Mouse (Mus musculus): ENCODE data around the gene Dlg5. TPM values are rescaled to one million over a fixed set of nuclear protein-coding genes. Genes with fewer than 3 reads are reported as not detected.
A peak's percentile ranks its signal among the peaks of the same experiment; 100 is the strongest.

Dlg5 gene
- total RNA-seq, 2 experiments from 2014 or later = 6.8 to 8.0 TPM

DNA sequence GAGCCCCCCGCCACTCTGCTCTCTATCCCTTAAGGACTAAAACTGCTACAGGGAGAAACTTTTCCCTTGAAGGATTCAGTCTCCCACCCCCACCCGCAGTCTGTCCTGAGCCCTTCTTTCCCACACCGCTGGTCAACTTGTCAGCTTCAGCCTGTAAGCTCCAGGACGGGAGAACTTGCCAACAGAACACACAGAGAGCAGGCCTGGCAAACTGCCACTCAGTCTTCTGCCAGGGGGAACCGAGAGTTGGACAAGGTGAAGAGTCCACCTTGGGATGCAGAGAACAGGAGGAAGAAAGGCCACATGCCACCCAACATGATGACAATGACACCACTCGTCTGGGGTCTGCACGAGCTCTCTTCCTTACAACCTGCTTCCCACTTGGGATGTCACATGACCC is 56.1 kb downstream of the Dlg5 start:
- DNase-seq = peak; percentile 22 to 32

DNA sequence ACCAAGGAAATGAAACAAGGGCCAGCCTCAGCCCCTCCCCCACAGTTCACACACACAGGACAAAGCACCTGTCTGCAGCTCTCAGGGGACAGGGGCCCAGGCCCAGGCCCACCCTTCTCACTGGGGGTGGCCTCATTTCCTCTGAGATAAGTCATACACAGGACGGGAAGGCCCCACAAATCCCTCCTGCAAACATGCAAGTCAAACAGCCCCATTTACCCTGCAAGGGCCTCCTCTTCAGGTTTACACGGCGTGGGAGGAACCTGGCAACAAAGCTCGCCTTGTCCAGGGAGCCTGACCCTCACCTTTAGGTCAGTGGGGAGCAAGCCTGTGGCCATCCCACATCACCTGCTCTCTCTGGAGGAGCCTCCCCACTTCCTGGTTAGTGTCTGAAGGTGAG is 60.2 kb downstream of the Dlg5 start:
- no peak for DNase-seq

GRCm38 (mm10) chr14:24182955-24183354 is 62.8 kb downstream of the Dlg5 start:
- DNase-seq = no peak

GRCm38 (mm10) chr14:24181811-24182506 is 63.8 kb downstream of the Dlg5 start:
- DNase-seq = peak; percentile 60 to 79

DNA sequence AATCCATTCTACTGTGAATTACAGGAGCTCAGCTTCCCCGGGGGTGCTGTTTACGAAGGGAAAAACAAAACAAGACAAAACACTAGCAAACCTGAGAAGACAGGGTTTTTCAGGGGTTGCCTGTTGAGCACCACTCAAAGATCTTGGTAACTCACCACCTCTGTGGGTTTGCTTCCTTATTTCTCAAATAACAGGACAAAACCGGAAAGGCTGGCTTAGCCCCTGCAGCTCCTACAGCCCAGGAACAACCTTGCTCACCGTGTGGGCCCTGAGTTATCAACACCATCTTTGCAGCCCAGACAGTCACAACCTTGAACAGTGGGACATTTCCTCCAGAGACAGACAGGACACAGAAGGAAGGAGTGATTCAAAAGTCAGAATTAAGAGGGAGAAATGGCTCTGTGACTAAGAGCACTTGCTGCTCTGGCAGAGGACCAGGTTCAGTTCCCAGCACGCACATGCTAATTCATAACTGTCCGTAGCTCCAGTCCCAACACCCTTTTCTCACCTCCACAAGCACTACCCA is 66.2 kb downstream of the Dlg5 start:
- DNase-seq = no peak

DNA sequence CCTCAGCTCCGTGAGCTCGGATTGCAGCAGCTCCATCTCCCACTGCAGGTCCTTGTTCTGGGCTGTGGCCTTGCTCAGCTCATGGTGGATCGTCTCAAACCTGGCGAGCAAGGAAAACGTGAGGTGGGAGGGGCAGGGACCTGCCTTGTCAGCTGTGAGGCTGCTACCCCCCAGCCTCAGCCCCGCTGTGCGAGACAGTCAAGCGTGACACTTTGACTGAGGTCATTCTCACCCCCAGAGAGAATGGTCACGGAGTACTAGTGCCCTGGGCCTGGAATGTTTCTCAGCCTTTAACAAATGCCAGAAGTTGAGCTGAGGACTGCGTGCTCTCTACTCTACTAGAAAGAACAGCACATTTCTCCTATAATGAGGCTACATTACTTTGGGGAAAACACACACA is 69.1 kb downstream of the Dlg5 start:
- DNase-seq = no peak

DNA sequence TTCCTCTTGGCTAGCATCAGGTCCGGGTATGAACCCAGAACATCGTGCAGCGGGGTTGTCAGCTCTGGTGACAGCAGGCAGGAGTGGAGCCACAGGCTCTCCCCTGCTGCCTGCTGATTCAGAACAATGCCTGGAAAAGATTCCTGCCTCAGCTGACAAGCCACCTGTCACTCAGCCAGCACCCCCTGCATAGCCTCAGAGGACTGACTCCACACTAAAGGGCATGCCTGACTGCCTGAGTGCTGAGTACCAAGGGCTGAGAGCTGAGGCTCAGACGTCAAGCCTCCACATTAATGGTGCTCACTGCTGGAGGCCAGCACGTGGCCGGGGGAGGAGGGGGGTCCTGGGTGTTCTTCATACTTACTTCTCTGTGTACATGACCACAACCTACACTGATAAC is 72.4 kb downstream of the Dlg5 start:
- no peak for DNase-seq

- peak; percentile 15 to 36 for DNase-seq
Measured at GRCm38 (mm10) chr14:24171639-24172311, 73.9 kb downstream of the Dlg5 start.

DNA sequence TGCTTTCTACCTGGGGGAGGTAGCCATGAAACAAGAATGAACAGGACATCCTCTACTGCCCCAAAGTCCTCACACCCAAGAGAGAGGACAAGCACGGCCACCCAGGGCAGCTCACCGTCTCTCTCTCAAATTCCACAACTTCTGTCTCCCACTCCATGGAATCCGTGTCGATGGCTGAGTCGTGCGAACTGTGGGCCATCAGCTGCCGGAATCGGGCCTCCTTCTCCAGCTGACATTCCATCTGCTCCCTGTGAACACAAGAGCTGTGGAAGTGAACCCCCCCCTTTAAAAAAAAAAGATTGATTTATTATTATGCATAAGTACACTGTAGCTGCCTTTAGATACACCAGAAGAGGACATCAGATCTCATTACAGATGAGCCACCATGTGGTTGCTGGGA is 79.7 kb downstream of the Dlg5 start:
- no peak for DNase-seq

GRCm38 (mm10) chr14:24164721-24165367 is 80.9 kb downstream of the Dlg5 start:
- DNase-seq = no peak

GRCm38 (mm10) chr14:24162856-24163255 is 82.9 kb downstream of the Dlg5 start:
- no peak for DNase-seq

- DNase-seq = no peak
Measured at GRCm38 (mm10) chr14:24148892-24149291, 96.8 kb downstream of the Dlg5 start.

DNA sequence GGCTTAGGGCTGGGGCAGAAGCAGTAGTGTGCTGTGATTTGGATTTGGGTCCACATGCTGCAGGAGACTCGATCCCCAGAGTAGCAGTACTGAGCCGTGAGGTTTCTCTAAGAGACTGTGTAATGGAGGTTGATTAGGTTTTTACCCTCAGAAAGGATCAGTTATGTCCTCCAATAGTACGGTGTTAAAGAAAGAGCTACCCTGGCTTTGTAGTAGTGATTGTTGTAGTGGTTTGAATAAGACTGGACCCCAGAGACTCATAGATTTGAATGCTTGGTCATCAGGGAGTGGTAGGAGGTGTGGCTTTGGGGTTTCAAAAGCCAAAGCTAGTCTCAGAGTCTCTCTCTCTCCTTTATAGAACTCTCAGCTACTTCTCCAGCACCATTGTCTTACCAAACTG is 100.9 kb downstream of the Dlg5 start:
- no peak for DNase-seq

- DNase-seq = no peak
Measured at GRCm38 (mm10) chr14:24144421-24144820, 101.3 kb downstream of the Dlg5 start.

DNA sequence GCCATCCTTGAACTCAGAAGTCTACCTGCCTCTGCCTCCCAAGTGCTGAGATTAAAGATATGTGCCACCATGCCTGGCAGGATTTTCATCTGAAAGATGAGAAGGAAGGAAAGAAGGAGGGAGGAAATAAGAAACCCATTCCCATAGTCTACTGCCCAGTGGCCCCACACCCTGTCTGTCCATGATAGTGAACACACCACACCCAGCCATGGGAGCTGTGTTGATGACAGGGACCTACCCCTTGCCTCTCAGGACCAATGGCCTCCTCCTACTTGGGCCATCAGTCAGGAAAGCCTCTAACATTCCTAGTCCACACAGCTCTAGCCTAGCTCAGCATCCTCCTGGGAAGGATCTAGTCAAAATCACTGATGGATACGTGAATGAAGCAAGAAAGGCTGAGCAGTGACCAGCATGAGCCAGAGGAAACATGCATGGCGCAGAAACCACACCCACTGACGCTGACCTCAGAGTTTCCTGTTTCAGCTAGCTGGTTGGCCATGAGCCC is 102.7 kb downstream of the Dlg5 start:
- peak in 1 of 2 experiments; percentile 20 for DNase-seq

DNA sequence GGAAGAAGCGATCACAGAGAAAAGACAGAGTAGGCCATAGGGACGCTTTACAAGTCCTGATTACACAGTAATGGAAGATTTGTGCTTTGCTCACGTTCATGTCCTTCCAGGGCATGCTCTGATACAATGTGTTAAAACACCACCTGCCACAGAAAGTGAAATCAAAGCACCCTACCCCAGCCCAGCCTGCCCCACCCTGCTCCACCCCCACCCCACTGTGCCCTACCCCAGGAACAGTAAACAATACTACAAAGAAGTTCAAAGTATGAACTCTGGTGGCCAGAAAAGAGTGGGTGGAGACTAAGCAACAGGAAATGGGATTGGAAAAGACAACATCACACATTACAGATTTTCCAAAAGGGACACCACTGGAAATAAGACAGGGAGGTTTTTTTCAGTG is 104.0 kb downstream of the Dlg5 start:
- peak in 1 of 2 experiments; percentile 12 for DNase-seq

DNA sequence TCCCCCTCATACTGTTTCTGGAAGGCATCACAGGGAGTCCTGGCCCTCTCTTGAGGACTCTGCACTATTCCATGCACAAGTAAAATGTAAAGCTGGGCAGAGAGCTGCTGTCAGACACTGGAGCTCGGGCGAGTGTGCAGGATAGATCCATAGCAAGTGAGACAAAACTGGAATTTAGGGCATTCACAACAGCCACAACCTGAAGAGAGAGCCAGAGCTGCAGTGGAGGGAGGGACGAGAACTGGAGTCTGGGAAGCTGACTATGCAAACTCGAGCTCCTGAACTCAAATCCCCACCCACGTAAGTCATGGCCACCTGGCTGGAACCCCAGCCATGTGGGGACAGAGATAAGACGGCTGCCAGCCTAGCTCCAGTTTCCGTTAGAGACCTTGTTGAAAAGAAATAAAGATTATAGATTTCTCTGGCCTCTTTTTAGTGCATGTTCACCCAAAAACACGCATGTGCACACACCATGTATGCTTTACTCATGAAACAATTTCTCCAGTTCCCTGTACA is 105.4 kb downstream of the Dlg5 start:
- DNase-seq = no peak

DNA sequence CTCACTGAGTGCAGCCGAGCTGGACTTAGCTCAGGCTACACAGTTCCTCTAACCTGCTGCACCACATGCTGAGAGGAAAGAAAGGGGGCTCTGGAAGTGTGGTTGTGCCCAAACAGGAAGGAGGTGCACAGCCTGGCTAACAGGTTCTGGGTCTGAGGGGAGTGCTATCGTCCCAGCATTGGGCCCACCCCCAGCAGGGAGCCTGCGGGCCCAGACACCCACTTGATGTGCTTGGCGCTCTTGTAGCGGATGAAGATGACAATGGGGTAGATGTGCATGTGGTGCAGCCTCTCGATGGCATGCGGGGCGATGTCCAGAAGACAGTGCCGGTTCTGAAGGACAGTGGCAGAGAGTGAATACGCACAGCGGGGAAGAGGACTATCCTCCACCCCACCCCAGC is 108.8 kb downstream of the Dlg5 start:
- DNase-seq = no peak

GRCm38 (mm10) chr14:24134623-24135290 is 111.0 kb downstream of the Dlg5 start:
- no peak for DNase-seq

DNA sequence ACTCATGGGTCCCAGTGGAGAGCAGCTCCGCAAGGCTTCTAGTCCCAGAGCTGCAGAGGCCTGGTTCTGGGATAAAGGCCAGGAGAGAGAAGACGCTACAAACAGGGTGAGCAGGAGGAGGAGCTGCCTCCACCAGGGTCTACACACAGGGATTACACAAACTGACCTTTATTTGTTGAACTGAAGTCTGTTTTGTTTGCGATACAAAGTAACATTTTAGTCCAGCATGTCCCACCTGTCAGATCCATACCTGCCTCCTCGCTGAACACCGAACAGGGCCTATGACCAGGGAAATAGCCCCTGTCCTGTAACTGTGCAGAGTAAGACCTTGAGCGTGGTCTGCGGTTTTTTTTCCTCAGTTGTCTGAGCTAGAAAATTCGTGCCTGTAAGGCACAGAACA is 111.9 kb downstream of the Dlg5 start:
- DNase-seq = no peak

DNA sequence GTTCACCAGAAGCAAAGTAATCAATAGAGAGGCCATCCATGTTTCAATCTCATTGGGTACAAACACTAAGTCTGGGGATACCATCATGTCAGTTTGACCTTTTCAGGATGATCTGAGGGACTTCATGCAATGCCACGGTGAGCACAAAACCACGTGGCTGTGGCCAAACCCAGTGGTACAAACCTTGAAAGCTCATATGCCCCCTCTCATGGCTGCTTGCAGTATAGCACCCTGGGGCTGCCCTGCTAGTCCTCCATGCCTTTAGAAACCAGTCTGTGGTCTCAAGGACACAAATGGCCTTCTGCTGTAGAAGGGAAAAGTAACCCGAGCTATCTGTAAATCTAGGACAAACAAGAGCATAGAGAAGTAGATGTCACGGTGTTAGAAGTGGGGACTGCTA is 113.6 kb downstream of the Dlg5 start:
- no peak for DNase-seq

GRCm38 (mm10) chr14:24125069-24125468 is 120.7 kb downstream of the Dlg5 start:
- no peak for DNase-seq

Measured in heart, adult 18-20 months (tissue).